Mouse (Mus musculus) thymus, postnatal 36 days (tissue): ENCODE results near the gene Cd27.

Experiments used
- DNase-seq, 2 experiments: peaks; one replicate each; pipeline ENCODE4 v3.0.0; 2022; ENCODE audit warnings: mixed read lengths in 2 of 2

Cd27 gene

GRCm38 (mm10) chr6:125212621-125213020 lies 24.2 kb downstream of the Cd27 start:
- no peak for DNase-seq

- DNase-seq: peak in 1 of 2 experiments; percentile 14
These were observed 26.4 kb downstream of the Cd27 start for GRCm38 (mm10) chr6:125210436-125210835.

DNA sequence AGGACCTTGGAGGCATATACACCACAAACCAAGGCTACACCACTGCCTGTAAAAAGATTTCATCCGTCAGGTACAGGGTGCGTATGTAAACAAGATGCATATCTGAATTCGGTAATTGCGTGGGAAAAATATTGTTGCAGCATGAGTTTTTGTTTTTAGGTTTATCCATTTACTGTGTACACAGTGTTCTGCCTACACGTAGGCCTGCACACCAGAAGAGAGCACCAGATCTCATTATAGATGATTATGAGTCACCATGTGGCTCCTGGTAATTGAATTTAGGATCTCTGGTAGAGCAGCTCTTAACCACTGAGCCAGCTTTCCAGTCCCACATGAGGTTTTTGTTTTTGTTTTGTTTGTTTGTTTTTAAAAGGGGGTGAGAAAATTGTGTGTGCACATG lies 39.6 kb downstream of the Cd27 start:
- DNase-seq: no peak

GRCm38 (mm10) chr6:125196301-125196700 lies 40.5 kb downstream of the Cd27 start:
- no peak for DNase-seq

- DNase-seq: no peak
These were observed 41.2 kb downstream of the Cd27 start for GRCm38 (mm10) chr6:125195541-125196075.

- DNase-seq: no peak
These were observed 43.4 kb downstream of the Cd27 start for GRCm38 (mm10) chr6:125193390-125193789.

DNA sequence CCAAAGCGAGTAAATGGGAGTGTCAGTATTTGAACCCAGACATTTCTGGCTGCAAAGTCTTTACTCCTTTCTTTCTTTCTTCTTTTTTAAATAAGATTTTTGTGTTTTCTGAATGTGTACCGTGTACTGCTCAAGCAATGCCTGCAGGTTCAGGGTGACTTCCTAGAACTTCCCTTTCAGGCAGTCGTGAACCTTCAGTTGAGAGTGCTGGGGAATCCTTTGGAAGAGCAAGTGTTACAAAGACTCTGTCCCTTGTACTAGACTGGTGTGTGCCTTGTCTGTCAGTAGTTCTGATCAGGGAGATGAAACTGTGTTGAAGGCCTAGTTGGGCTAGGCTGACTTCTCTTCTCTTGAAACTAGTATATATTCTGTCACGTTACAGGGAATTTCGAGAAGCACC lies 44.0 kb downstream of the Cd27 start:
- no peak for DNase-seq

GRCm38 (mm10) chr6:125192016-125192714 lies 44.6 kb downstream of the Cd27 start:
- DNase-seq: peak; percentile 86 to 90

GRCm38 (mm10) chr6:125191332-125192015 lies 45.3 kb downstream of the Cd27 start, which contains the start of the genes Ncapd2 and Mrpl51:
Gene Ncapd2 (minus strand): TSS chr6:125191701.
Gene Mrpl51 (plus strand): TSS chr6:125191801.
- peak; percentile 97 to 98 for DNase-seq

DNA sequence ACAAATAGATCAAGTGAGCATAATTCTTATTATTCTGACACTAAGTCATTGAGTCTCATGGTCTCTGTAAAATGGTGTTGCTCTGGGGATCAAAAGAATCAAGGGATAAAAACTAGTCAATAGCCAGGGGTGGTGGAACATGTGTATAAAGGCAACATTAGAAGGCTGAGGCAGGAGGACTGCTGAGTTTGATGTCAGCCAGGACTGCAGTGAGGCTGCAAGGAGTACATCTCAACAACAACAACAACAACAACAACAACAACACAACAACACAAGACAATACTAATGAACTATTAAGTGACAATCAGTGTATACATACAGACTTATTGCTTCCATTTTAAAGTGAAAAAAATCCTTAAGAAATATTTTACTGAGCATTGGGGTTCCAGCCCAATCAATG lies 46.0 kb downstream of the Cd27 start:
- DNase-seq: no peak

DNA sequence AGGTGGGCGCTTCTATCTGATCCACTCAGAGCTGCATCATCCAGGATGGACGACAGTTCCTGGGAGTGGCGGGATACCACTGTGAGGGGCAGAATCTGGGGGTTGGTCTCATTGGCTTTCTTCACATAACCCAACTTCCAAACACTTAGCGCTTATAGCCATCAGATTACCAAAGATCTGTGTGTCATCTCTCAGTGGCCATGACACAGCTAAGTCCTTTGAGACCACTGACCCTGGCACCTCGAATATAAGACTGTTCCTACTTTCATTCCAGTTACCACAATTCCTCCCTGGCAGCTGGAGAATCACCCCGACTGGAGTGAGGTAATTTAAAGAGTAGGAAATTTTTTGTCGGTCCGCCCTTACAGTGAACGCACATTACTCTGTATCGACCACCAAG lies 50.6 kb downstream of the Cd27 start:
- no peak for DNase-seq
